Mouse (Mus musculus): ENCODE data around the gene Hist2h2ac. TPM values are rescaled to one million over a fixed set of nuclear protein-coding genes. Genes with fewer than 3 reads are reported as not detected.

The Hist2h2ac gene
- polyA plus RNA-seq, 1 experiment from 2014 or later: not detected

Other genes with a start within 250 kb of the Hist2h2ac start
- 1.3 TPM for gene Plekho1, start 224.9 kb downstream of the Hist2h2ac start, polyA plus RNA-seq (2014; fragmentation: Illumina TruSeq; extraction: RNeasy Lipid Tissue Mini Kit (QIAGEN cat#74804); ENCODE audit: low read depth, low replicate concordance)
- 18.5 TPM for gene Vps45, start 162.4 kb downstream of the Hist2h2ac start, polyA plus RNA-seq (2014; fragmentation: Illumina TruSeq; extraction: RNeasy Lipid Tissue Mini Kit (QIAGEN cat#74804); ENCODE audit: low read depth, low replicate concordance)
- 9.9 TPM for gene Otud7b, start 116.4 kb downstream of the Hist2h2ac start, polyA plus RNA-seq (2014; fragmentation: Illumina TruSeq; extraction: RNeasy Lipid Tissue Mini Kit (QIAGEN cat#74804); ENCODE audit: low read depth, low replicate concordance)
- gene Mtmr11, start 58.9 kb downstream of the Hist2h2ac start, polyA plus RNA-seq (2014; fragmentation: Illumina TruSeq; extraction: RNeasy Lipid Tissue Mini Kit (QIAGEN cat#74804); ENCODE audit: low read depth, low replicate concordance): 1.4 TPM
- 4.1 TPM for gene Sf3b4, start 48.5 kb downstream of the Hist2h2ac start, polyA plus RNA-seq (2014; fragmentation: Illumina TruSeq; extraction: RNeasy Lipid Tissue Mini Kit (QIAGEN cat#74804); ENCODE audit: low read depth, low replicate concordance)
- gene Sv2a, start 39.7 kb downstream of the Hist2h2ac start, polyA plus RNA-seq (2014; fragmentation: Illumina TruSeq; extraction: RNeasy Lipid Tissue Mini Kit (QIAGEN cat#74804); ENCODE audit: low read depth, low replicate concordance): not detected
- gene Bola1, start 1.2 kb downstream of the Hist2h2ac start, polyA plus RNA-seq (2014; fragmentation: Illumina TruSeq; extraction: RNeasy Lipid Tissue Mini Kit (QIAGEN cat#74804); ENCODE audit: low read depth, low replicate concordance): 3.3 TPM
- gene Hist2h2ab, start 1.0 kb downstream of the Hist2h2ac start, polyA plus RNA-seq (2014; fragmentation: Illumina TruSeq; extraction: RNeasy Lipid Tissue Mini Kit (QIAGEN cat#74804); ENCODE audit: low read depth, low replicate concordance): not detected
- gene Hist2h2be, start 239 bp upstream of the Hist2h2ac start, polyA plus RNA-seq (2014; fragmentation: Illumina TruSeq; extraction: RNeasy Lipid Tissue Mini Kit (QIAGEN cat#74804); ENCODE audit: low read depth, low replicate concordance): 2.7 TPM
- 2.9 TPM for gene Hist2h3c2, start 18.2 kb upstream of the Hist2h2ac start, polyA plus RNA-seq (2014; fragmentation: Illumina TruSeq; extraction: RNeasy Lipid Tissue Mini Kit (QIAGEN cat#74804); ENCODE audit: low read depth, low replicate concordance)
- not detected for gene Hist2h2aa2, start 19.4 kb upstream of the Hist2h2ac start, polyA plus RNA-seq (2014; fragmentation: Illumina TruSeq; extraction: RNeasy Lipid Tissue Mini Kit (QIAGEN cat#74804); ENCODE audit: low read depth, low replicate concordance)
- gene Hist2h2aa1, start 24.6 kb upstream of the Hist2h2ac start, polyA plus RNA-seq (2014; fragmentation: Illumina TruSeq; extraction: RNeasy Lipid Tissue Mini Kit (QIAGEN cat#74804); ENCODE audit: low read depth, low replicate concordance): not detected
- 21.3 TPM for gene Hist2h3c1, start 25.8 kb upstream of the Hist2h2ac start, polyA plus RNA-seq (2014; fragmentation: Illumina TruSeq; extraction: RNeasy Lipid Tissue Mini Kit (QIAGEN cat#74804); ENCODE audit: low read depth, low replicate concordance)
- gene Hist2h4, start 42.4 kb upstream of the Hist2h2ac start, polyA plus RNA-seq (2014; fragmentation: Illumina TruSeq; extraction: RNeasy Lipid Tissue Mini Kit (QIAGEN cat#74804); ENCODE audit: low read depth, low replicate concordance): 0.48 TPM
- not detected for gene Hist2h3b, start 47.8 kb upstream of the Hist2h2ac start, polyA plus RNA-seq (2014; fragmentation: Illumina TruSeq; extraction: RNeasy Lipid Tissue Mini Kit (QIAGEN cat#74804); ENCODE audit: low read depth, low replicate concordance)
- not detected for gene Hist2h2bb, start 48.9 kb upstream of the Hist2h2ac start, polyA plus RNA-seq (2014; fragmentation: Illumina TruSeq; extraction: RNeasy Lipid Tissue Mini Kit (QIAGEN cat#74804); ENCODE audit: low read depth, low replicate concordance)
- 1.2 TPM for gene Fcgr1, start 73.1 kb upstream of the Hist2h2ac start, polyA plus RNA-seq (2014; fragmentation: Illumina TruSeq; extraction: RNeasy Lipid Tissue Mini Kit (QIAGEN cat#74804); ENCODE audit: low read depth, low replicate concordance)
- not detected for gene BC107364, start 231.4 kb upstream of the Hist2h2ac start, polyA plus RNA-seq (2014; fragmentation: Illumina TruSeq; extraction: RNeasy Lipid Tissue Mini Kit (QIAGEN cat#74804); ENCODE audit: low read depth, low replicate concordance)